Mouse (Mus musculus) bone marrow, adult 2 months (tissue): ENCODE measurements at regions not wholly inside any gene's neighbourhood (a gene's known extent, or its start where the extent isn't known, plus 50 kb on each side); places are given as distances from the start of the nearest gene placed in this dataset.
"Not testable (repeated sequence)": the region's sequence is repeated elsewhere in the genome, so short reads cannot be mapped to it uniquely, and the experiment has no call there.

Experiments used
- H3K27ac ChIP-seq: fragments of 200-500 bp; 2 replicates; pipeline ENCODE4 v1.5.1; 2012; ENCODE audit warnings: low read depth, mild to moderate bottlenecking, control low read depth, inconsistent platforms, low read length; ENCODE audit not compliant: control insufficient read depth, poor library complexity, insufficient read depth
- H3K4me1 ChIP-seq: fragments of 200-500 bp; 2 replicates; pipeline ENCODE4 v1.6.1; 2011; ENCODE audit warnings: low read length; ENCODE audit not compliant: control insufficient read depth, insufficient read depth
- H3K4me3 ChIP-seq: fragments of 200-500 bp; replicated peaks from 2 replicates; pipeline ENCODE3; 2011; ENCODE audit warnings: mild to moderate bottlenecking, low read depth, low read length, control low read depth; ENCODE audit not compliant: control insufficient read depth
- CTCF ChIP-seq: fragments of 200-500 bp; IDR thresholded peaks from 2 replicates; pipeline ENCODE4 v1.5.1; 2011; ENCODE audit warnings: low read length, control low read depth; ENCODE audit not compliant: control insufficient read depth, insufficient read depth
- POLR2A ChIP-seq: fragments of 200-500 bp; IDR thresholded peaks from 2 replicates; pipeline ENCODE4 v1.6.1; 2011; ENCODE audit warnings: low read depth, mild to moderate bottlenecking, control low read depth, low read length, borderline replicate concordance; ENCODE audit not compliant: control insufficient read depth
- WGBS: fragments of 180-500 bp; shearing (Covaris S2); methylation state at CpG from one replicate; pipeline ENCODE4 v1.1.7; 2018; 5-methylcytosine and 5-hydroxymethylcytosine counted together

DNA sequence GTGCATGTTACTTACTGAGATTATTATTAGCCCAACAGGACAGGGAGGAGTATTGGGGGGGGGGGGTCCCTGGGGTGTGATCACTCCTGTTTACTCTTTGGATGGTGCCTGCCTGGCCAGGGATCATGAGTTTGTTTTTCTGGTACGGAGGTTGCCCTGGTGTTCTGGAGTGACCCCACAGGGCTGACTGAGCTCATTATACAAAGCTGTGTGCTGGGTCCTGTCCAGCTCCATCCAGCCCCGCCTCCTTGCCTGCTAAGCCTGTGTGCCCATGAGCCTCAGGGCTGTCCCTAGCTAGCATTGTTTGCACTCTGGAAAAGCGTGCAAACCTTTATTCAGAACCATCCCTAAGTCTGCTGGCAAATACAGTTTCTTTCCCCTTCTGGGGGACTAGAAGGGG is 1335.1 kb upstream of the A1bg start:
- H3K4me1 ChIP-seq: no peaks in the 10 kb centered on the region; the same call in 1 of the 2 replicates
- 80% methylated on average over 3 of the region's 3 CpGs for WGBS
- no peak overlapping the region for H3K27ac ChIP-seq
- no peak for TF ChIP-seq POLR2A
- no peak for TF ChIP-seq CTCF
- H3K4me3 ChIP-seq: no peak overlapping the region

DNA sequence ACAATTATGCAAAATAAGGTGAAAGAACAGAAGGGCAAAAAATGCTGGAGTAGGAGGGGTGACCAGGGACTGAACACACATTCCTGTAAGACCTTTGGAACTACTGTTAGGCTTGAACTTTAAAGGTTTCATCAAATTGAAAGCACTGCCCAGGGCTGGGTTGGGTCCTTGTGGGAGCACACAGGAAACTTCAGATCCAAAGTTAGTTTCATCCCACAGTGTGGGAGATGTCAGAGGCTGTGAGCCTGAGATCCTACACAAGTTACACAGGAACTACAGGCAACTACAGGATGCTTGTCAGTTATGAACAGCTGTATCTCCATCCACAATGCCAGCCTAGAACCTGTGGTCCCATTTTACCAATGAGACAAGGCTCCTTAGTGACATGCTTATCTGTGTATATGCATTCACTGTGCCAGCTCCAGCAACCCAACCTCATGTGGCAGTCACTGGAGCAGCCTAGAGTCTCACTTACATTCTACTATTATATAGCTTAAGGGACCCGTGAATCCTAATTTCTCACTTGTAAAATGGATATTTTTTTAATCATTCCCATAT is 1334.4 kb upstream of the A1bg start:
- no peak overlapping the region for H3K27ac ChIP-seq
- H3K4me3 ChIP-seq: no peak overlapping the region
- TF ChIP-seq CTCF (no peak), POLR2A (no peak)
- 67% methylated on average over 1 of the region's 1 CpGs for WGBS
- H3K4me1 ChIP-seq: no peaks in the 10 kb centered on the region

DNA sequence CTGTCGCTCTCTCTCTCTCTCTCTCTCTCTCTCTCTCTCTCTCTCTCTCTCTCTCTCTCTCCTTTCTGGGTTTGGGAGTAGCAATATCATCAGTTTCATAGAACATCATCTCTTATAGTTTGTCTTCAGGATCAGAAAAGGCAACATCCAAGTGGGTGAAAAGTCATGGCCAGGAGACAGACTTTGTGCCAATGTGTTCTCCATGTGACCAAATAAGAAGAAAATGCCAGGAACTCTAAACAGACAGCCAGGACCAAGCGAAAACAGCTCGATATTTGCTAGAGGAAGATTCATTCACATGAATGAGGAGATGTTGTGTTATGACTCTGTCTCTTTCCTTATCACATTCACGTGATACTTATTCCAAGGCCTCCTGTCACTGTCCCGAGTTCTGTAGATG is 1332.8 kb upstream of the A1bg start:
- no peak overlapping the region for H3K27ac ChIP-seq
- no peaks in the 10 kb centered on the region for H3K4me1 ChIP-seq
- no peak overlapping the region for H3K4me3 ChIP-seq
- WGBS: 84% methylated on average over 5 of the region's 5 CpGs
- TF ChIP-seq CTCF (no peak), POLR2A (no peak)

DNA sequence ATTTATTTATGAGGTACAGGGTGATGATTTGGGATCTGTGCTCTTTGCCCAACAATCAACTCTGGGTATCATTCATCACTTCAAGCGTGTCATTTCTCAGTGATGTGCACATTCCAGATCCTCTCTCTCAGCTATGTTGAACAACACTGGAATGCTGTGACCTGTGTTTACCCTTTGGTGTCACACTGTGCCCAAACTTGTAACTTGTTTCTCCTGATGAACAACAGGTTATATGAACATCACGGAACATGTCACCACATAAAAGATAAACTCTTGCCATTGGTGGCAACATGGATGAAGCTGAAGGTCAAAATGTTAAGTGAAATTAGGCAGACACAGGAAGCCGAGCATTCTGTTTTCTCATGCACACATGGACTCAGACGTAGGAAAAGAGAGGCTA is 1330.9 kb upstream of the A1bg start:
- no peak overlapping the region for H3K4me3 ChIP-seq
- H3K4me1 ChIP-seq: no peaks in the 10 kb centered on the region
- 90% methylated on average over 4 of the region's 4 CpGs for WGBS
- no peak for TF ChIP-seq POLR2A
- no peak for TF ChIP-seq CTCF
- H3K27ac ChIP-seq: no peak overlapping the region

DNA sequence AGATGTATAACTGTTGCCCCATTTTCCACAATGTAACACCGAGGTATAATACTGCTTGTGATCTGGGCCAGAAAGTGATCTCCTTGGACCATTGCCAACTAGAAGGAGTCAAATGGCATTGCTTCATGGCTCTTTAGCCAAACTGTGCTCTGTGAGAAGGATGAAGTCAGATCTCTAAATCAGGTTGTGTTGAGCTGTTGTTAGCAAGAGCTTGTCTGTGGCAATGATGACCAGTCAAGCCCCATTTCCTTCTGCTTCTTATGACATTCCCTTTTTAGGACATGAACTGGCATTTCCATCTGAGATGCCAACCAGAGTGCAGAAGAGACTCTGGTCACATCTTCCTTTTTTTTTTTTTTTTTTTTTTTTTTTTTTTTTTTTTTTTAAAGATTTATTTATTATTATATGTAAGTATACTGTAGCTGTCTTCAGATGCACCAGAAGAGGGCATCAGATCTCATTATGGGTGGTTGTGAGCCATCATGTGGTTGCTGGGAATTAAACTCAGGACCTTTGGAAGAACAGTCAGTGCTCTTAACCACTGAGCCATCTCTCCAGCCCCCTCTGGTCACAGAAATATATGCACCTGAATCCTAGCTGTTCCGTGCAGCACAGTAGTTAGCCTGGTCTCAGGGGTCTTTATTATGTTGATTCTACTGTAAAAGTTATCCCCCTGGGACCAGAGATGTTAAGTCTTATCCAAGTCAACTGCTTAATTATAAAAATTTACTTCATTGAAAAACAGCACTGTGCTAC is 1329.4 kb upstream of the A1bg start:
- not testable (repeated sequence) for H3K27ac ChIP-seq, H3K4me1 ChIP-seq, H3K4me3 ChIP-seq
- 79% methylated on average over 2 of the region's 2 CpGs for whole genome bisulfite sequencing

DNA sequence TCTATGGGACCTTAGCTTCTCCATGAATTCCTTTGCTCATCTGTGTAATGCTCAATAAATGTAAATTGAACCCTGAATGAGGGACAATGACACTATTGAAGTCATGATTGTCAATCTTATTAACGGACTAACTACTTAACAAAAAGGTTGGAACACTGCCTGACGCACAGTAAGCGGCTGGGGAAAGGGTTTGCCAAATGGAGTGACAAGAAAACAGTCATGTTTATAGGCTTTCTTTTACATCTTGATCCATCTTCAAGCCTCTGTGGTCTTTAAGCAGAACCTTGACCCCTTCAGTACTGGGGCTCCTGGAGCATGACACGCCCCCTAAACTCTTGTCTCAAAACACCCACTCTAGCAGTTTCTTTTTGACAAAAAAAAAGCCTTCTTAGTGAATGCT is 1326.6 kb upstream of the A1bg start:
- TF ChIP-seq POLR2A (no peak), CTCF (no peak)
- no peaks in the 10 kb centered on the region for H3K4me1 ChIP-seq
- WGBS: 88% methylated on average over 4 of the region's 4 CpGs
- no peak overlapping the region for H3K27ac ChIP-seq
- no peak overlapping the region for H3K4me3 ChIP-seq

DNA sequence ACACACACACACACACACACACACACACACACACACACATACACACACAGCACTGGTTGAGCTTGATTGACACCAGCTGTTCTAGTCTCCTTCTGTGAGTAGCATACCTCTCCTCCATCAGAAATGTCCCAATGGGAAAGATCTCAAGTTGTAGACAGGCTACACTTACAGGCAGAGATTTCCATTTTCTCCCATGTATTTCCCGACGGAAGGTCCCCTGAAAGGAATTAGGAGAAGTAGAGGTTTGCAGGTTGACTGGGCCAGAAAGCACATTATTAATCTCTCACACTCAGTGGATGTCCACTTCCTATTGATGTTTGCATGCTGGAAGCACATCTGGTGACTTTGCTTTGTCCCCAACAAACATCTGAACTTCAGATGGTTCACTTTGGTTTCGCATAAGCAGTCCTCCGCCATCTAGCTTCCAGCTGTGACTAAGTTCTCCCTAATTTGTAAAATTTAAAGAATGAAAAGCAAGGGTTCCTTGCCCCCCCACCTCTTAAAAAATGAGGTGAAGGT is 1323.8 kb upstream of the A1bg start:
- no peak overlapping the region for H3K4me3 ChIP-seq
- no peak overlapping the region for H3K27ac ChIP-seq
- no peaks in the 10 kb centered on the region for H3K4me1 ChIP-seq
- 92% methylated on average over 4 of the region's 4 CpGs for WGBS
- TF ChIP-seq CTCF (no peak), POLR2A (no peak)

DNA sequence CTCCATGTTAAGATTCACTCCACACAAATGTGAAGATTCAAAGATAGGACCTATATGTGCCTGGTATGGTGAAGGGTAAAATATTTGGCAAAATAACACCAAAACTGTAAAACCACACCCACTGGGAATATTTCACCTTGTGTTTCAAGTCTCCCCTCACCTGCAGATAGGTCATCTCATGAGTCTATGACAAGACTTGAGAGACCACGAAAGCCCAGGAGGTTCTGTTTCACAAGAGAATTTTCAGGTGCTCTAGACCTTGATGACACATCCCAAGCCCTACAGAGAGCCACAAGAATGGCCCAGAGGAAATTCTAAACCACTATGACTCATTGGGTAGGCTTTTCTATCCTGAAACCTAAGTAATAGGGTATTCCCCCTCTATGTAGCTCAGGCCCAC is 1322.4 kb upstream of the A1bg start:
- WGBS: 75% methylated on average over 1 of the region's 1 CpGs
- Histone ChIP-seq H3K27ac (no peak overlapping the region), H3K4me1 (no peaks in the 10 kb centered on the region; the same call in none of the 2 replicates), H3K4me3 (no peak overlapping the region)
- no peak for TF ChIP-seq POLR2A
- no peak for TF ChIP-seq CTCF
